23 mouse cellular contexts compared by ENCODE assay signal in genomic region chr10:67036141-67036540, GRCm38 (mm10). TPM values are rescaled to one million over a fixed set of nuclear protein-coding genes. Genes with fewer than 3 reads are reported as not detected.
DNase-seq lines count a peak whose midpoint lies in the region; ATAC-seq and TF ChIP-seq lines count a peak whose summit lies in the region.
"Had no signal": no experiment of that assay in that cellular context is flagged by ENCODE, and none has a peak within 500 bp of the region (broad histone marks: within the 10 kb centered on the region; RNA-seq: fewer than 3 reads in every experiment).

No protein-coding gene starts in this region.

- no peak for TF ChIP-seq POLR2A in bone marrow macrophage, adult 2 months (IDR thresholded peaks at IDR 0.05; ENCODE audit: borderline replicate concordance, low read depth, low read length)

- H3K4me2 ChIP-seq in kidney, postnatal 0 days (ENCODE audit: low read length) = no peak overlapping the region
- H3K4me2 ChIP-seq in kidney, embryonic 15.5 days = no peak overlapping the region
- no peak overlapping the region for H3K4me2 ChIP-seq in midbrain, embryonic 13.5 days (replicated peaks)
- H3K4me2 ChIP-seq: forebrain, embryonic 12.5 days; heart, embryonic 15.5 days; hindbrain, embryonic 14.5 days; intestine, embryonic 15.5 days had no signal

- ATAC-seq in kidney, postnatal 0 days (replicated peaks; ENCODE audit: low FRiP score, low read depth) = no peak
- ATAC-seq in kidney, embryonic 15.5 days (replicated peaks; ENCODE audit: low FRiP score) = no peak
- ATAC-seq in granulocyte monocyte progenitor cell, adult 5-6 weeks (replicated peaks; ENCODE audit: poor library complexity, severe bottlenecking) = peak; percentile 80
- ATAC-seq in megakaryocyte progenitor cell, adult 5-6 weeks (replicated peaks; ENCODE audit: poor library complexity) = peak; percentile 84
- ATAC-seq in midbrain, embryonic 13.5 days = no peak
- ATAC-seq: forebrain, postnatal 0 days; intestine, embryonic 15.5 days had no signal

- H3K4me1 ChIP-seq in kidney, postnatal 0 days (replicated peaks; ENCODE audit: insufficient read depth, low read length) = 0 out of 2 replicates have a peak, but pooled peaks cover 3% of the 10 kb centered on the region
- 0 out of 2 replicates have a peak, but pooled peaks cover 8% of the 10 kb centered on the region for H3K4me1 ChIP-seq in kidney, embryonic 15.5 days
- H3K4me1 ChIP-seq in bone marrow macrophage, adult 2 months (ENCODE audit: control insufficient read depth, insufficient read depth, low read length) = peaks cover 15% of the 10 kb centered on the region
- 0 out of 2 replicates have a peak, but pooled peaks cover 6% of the 10 kb centered on the region for H3K4me1 ChIP-seq in midbrain, embryonic 13.5 days (replicated peaks)
- H3K4me1 ChIP-seq: intestine, embryonic 15.5 days had no signal

- no peak for TF ChIP-seq CTCF in kidney, postnatal 0 days (IDR thresholded peaks at IDR 0.05; ENCODE audit: low read depth)
- no peak for TF ChIP-seq CTCF in bone marrow macrophage, adult 2 months (IDR thresholded peaks at IDR 0.05; ENCODE audit: low read depth, low read length)

- DNase-seq in kidney, postnatal 0 days (ENCODE audit: low spot score) = peak; percentile 21
- no peak for DNase-seq in layer of hippocampus, postnatal 25 days (ENCODE audit: extremely low spot score in 1 of 2, low spot score in 1 of 2)
- DNase-seq: adrenal gland, adult 8-10 months; adrenal gland, postnatal 36 days; cerebellum, adult 11-12 months; cerebellum, adult 9-10 months; cerebellum, postnatal 36 days; forebrain, postnatal 0 days; gastrocnemius, postnatal 25 days; heart, adult 11 months; heart, postnatal 14 days had no signal

- H3K9ac ChIP-seq in kidney, postnatal 0 days (ENCODE audit: low read depth, low read length) = no peak overlapping the region
- H3K9ac ChIP-seq in kidney, embryonic 15.5 days = no peak overlapping the region
- H3K9ac ChIP-seq in midbrain, embryonic 13.5 days (replicated peaks) = no peak overlapping the region
- H3K9ac ChIP-seq: forebrain, embryonic 12.5 days; forebrain, postnatal 0 days; heart, embryonic 15.5 days; hindbrain, embryonic 14.5 days; intestine, embryonic 15.5 days had no signal

- no peak overlapping the region for H3K4me3 ChIP-seq in kidney, postnatal 0 days (replicated peaks; ENCODE audit: low read depth, low read length)
- no peak overlapping the region for H3K4me3 ChIP-seq in kidney, embryonic 15.5 days (replicated peaks)
- no peak overlapping the region for H3K4me3 ChIP-seq in bone marrow macrophage, adult 2 months (ENCODE audit: insufficient read depth, low read length)
- H3K4me3 ChIP-seq in midbrain, embryonic 13.5 days (replicated peaks) = no peak overlapping the region
- H3K4me3 ChIP-seq: forebrain, embryonic 12.5 days; heart, embryonic 10.5 days; heart, embryonic 15.5 days; hindbrain, embryonic 10.5 days; intestine, embryonic 15.5 days had no signal

- 76% methylated on average over 5 of the region's 5 CpGs for WGBS in kidney, postnatal 0 days
- WGBS in kidney, embryonic 15.5 days = 78% methylated on average over 5 of the region's 5 CpGs
- 85% methylated on average over 5 of the region's 5 CpGs for WGBS in midbrain, embryonic 13.5 days

- no peak overlapping the region for H3K27ac ChIP-seq in kidney, postnatal 0 days
- no peak overlapping the region for H3K27ac ChIP-seq in kidney, embryonic 15.5 days
- peak overlapping the region; percentile 26; the same call in 1 of the 2 replicates for H3K27ac ChIP-seq in bone marrow macrophage, adult 2 months (ENCODE audit: insufficient read depth, low read depth, low read length)
- H3K27ac ChIP-seq in midbrain, embryonic 13.5 days = no peak overlapping the region
- H3K27ac ChIP-seq: forebrain, embryonic 12.5 days; heart, embryonic 10.5 days; heart, embryonic 15.5 days; hindbrain, embryonic 10.5 days; hindbrain, embryonic 14.5 days; intestine, embryonic 15.5 days had no signal

- no peaks in the 10 kb centered on the region for H3K27me3 ChIP-seq in kidney, postnatal 0 days (ENCODE audit: insufficient read depth, low read length)
- H3K27me3 ChIP-seq in kidney, embryonic 15.5 days = no peaks in the 10 kb centered on the region
- no peaks in the 10 kb centered on the region for H3K27me3 ChIP-seq in midbrain, embryonic 13.5 days
- H3K27me3 ChIP-seq: forebrain, embryonic 12.5 days; heart, embryonic 15.5 days; intestine, embryonic 15.5 days had no signal

- H3K36me3 ChIP-seq in kidney, postnatal 0 days (ENCODE audit: insufficient read depth, low read length) = 0 out of 2 replicates have a peak, but pooled peaks cover 2% of the 10 kb centered on the region
- peaks cover 17% of the 10 kb centered on the region; the same call in 1 of the 2 replicates for H3K36me3 ChIP-seq in kidney, embryonic 15.5 days
- H3K36me3 ChIP-seq in midbrain, embryonic 13.5 days = peaks cover 4% of the 10 kb centered on the region; the same call in 1 of the 2 replicates
- H3K36me3 ChIP-seq: forebrain, embryonic 12.5 days; heart, embryonic 15.5 days; intestine, embryonic 15.5 days had no signal

- no peaks in the 10 kb centered on the region for H3K9me3 ChIP-seq in kidney, postnatal 0 days (replicated peaks; ENCODE audit: low read length)
- no peaks in the 10 kb centered on the region for H3K9me3 ChIP-seq in kidney, embryonic 15.5 days (replicated peaks)
- H3K9me3 ChIP-seq in midbrain, embryonic 13.5 days = no peaks in the 10 kb centered on the region
- H3K9me3 ChIP-seq: forebrain, embryonic 12.5 days; G1E; heart, embryonic 10.5 days; heart, embryonic 15.5 days; hindbrain, embryonic 10.5 days; intestine, embryonic 15.5 days had no signal

RNA-seq across cellular contexts. Expression of gene Jmjd1c, which starts 59.8 kb away (rescaled TPM):
- polyA plus RNA-seq in kidney, postnatal 0 days (2015; fragmentation: Nextera tagmentation; extraction: Ambion mirVana) = 35.2 and 40.8 TPM in 2 replicates
- polyA plus RNA-seq in kidney, embryonic 15.5 days (2015; fragmentation: Nextera tagmentation; extraction: Ambion mirVana) = 38.0 and 42.6 TPM in 2 replicates
- 66.2 and 69.2 TPM in 2 replicates for polyA plus RNA-seq in bone marrow macrophage, adult 2 months (2012; ENCODE audit: insufficient read depth, insufficient read length, missing spikeins)
- total RNA-seq in granulocyte monocyte progenitor cell, adult 5-6 weeks (2014; fragmentation: Nextera tagmentation) = 82.9 and 89.7 TPM in 2 replicates
- total RNA-seq in granulocyte monocyte progenitor cell, adult 5-6 weeks (2017) = 57.8 and 69.4 TPM in 2 replicates
- total RNA-seq in megakaryocyte progenitor cell, adult 5-6 weeks (2015) = 82.6 and 124 TPM in 2 replicates
- 49.5 and 79.8 TPM in 2 replicates for total RNA-seq in megakaryocyte progenitor cell, adult 5-6 weeks (2017)
- 10 to 100 TPM; 80.3 to 98.6 TPM for total RNA-seq in layer of hippocampus, postnatal 25 days (2021)
- 48.6 and 56.1 TPM in 2 replicates for polyA plus RNA-seq in midbrain, embryonic 13.5 days (2015; fragmentation: Nextera tagmentation; extraction: Ambion mirVana)

Comparison
In these comparisons a context has a peak if more than half of its experiments do, and no peak if none do; other contexts are left out.
1. ATAC-seq: peak in granulocyte monocyte progenitor cell, adult 5-6 weeks (single experiment) and megakaryocyte progenitor cell, adult 5-6 weeks (single experiment); none in kidney, postnatal 0 days (single experiment), kidney, embryonic 15.5 days (single experiment) and midbrain, embryonic 13.5 days (single experiment).